Mouse (Mus musculus): ENCODE results near the gene Tcl1.
"Not testable (repeated sequence)": the region's sequence is repeated elsewhere in the genome, so short reads cannot be mapped to it uniquely, and the experiment has no call there.

Gene Tcl1

GRCm38 (mm10) chr12:105222601-105223319 lies at the start of gene Tcl1:
Gene Tcl1 (minus strand): TSS chr12:105222793.
- no peak for DNase-seq

DNA sequence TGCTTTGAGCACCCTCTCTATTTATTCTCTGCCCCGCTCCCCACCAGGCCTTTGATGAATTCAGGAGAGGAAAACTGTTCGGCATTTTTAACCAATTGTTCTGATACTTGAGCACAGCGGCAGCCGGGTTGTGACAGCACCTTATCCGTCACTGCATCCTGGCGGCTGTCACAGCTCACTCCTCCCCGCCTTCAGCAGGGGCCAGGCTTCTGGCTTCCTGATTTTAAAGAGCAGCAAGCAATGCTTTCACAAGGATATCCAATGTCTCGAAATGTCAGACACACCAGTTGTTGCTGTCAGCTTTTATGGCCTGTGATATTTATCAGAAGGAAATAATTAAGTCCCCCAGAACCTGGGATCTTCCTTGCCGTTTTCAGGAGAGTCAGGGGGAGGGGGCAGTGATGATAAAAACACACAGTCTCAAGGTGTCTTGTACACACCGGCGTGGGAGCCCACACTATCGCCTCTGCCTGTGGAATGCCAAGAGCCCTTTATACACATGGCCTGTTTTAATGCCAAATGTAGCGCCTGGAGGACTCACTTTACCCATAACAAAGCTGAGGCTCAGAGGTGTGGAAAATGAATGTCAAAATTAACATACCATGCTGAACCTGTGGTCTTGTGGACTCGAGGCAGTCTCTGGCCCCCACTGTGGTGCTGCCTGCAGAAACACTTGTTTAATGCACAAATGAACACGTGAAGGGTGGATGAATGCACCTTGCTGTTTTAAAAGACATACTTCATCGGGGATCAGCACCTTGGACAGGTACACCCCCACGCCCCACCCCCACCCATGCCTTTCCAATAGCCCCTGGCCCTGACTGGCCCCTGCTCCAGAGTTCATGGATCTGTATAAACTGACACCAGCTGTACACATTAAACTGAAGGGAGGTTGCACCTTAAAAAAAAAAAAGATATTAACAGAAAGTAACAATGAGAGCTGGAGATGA lies 48.7 kb upstream of the Tcl1 start:
- no peak for DNase-seq

- no peak for DNase-seq
Observed at GRCm38 (mm10) chr12:105267076-105267475, 44.5 kb upstream of the Tcl1 start.

GRCm38 (mm10) chr12:105266096-105266495 lies 43.5 kb upstream of the Tcl1 start:
- DNase-seq: no peak

DNA sequence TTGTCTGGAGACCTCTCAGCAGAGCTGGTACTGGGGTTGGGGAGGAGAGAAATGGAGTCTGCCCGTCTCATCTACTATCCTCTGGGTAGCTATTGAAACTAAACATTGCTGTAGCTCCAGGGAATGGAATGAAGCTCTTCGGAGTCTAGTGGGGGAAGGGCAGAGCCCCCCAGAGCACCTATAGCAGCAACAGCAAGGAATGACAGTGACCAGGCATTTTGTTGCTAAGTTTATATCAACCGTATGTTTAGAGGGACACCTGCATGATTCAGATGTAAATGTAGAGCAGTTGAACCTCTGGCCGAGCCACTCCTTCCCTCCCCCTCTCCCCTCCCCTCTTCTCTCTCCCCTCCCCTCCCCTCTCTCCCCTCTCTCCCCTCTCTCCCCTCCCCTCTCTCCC lies 36.6 kb upstream of the Tcl1 start:
- no peak for DNase-seq

DNA sequence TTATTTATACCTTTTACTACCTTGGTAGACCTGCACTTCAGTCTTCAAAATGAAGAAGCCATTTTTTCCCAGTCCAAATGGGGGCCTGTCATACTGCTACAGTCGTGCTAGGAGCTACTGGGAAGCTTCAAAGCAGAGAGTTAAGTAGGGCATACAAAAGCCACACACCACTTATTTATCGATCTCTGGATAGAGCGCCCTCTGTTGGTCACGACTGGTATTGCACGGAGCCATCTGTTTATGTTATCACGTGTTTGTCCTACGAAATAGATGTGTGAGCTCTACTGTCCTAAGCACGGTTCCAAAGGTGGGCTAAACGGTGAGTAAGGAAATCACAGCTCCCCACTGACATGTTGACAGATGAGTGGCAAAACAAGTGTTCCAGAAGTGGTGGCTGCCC lies 36.2 kb upstream of the Tcl1 start:
- DNase-seq: no peak

DNA sequence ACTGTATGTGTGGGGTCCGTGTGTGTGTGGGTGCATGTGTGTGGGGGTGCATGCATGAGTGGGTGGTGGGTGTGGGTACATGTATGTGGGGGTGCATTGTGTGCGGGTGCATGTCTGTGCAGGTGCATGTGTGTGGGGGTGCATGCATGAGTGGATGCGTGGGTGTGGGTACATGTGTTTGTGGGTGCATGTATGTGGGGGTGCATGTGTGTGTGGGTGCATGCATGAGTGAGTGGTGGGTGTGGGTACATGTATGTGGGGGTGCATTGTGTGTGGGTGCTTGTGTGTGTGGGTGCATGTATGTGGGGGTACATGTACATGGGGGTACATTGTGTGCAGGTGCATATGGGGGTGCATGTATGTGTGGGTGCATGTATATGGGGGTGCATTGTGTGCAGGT lies 31.2 kb upstream of the Tcl1 start:
- no peak for DNase-seq

- peak; percentile 42 for DNase-seq
Observed at GRCm38 (mm10) chr12:105248763-105249233, 26.2 kb upstream of the Tcl1 start.

DNA sequence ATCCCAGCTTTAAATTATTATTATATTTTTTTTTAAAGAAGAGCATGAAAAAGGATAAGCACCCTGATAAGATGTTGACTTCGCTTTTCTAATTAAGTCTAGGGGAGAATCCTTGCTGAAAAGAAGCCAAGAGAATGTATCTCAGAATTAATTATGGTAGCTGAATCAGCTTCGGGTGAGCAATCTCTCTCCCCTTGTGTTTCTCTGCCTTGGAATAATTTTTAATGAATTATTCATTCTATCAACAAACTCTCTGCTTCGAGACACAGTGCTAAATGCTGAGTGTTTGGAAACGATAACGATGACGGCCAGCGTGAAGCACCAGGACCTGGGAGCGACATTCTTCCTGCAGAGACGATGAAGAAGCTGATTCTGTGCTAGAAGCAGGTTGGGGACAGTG lies 16.5 kb upstream of the Tcl1 start:
- DNase-seq: no peak

DNA sequence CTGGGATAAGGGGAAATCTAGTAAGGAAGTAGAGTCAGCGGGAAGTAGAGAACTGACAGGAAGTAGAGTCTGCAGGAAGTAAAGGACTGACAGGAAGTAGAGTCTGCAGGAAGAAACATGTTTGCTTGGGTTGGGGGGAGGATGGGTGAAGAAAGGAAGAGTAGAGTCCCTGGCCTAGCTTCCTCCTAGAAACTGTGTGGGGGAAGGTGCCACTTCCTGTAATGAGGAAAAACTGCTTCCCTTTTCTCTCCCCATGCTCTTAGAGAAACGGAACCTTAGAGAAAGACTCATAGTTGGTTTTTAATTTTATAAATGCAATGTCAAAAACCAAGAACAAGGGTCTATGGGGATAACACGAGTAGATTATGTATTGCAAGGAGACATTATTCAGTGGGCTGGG lies 12.5 kb upstream of the Tcl1 start:
- no peak for DNase-seq

GRCm38 (mm10) chr12:105234362-105234761 lies 11.8 kb upstream of the Tcl1 start:
- no peak for DNase-seq

GRCm38 (mm10) chr12:105224621-105225320 lies 2.2 kb upstream of the Tcl1 start:
- no peak for DNase-seq

DNA sequence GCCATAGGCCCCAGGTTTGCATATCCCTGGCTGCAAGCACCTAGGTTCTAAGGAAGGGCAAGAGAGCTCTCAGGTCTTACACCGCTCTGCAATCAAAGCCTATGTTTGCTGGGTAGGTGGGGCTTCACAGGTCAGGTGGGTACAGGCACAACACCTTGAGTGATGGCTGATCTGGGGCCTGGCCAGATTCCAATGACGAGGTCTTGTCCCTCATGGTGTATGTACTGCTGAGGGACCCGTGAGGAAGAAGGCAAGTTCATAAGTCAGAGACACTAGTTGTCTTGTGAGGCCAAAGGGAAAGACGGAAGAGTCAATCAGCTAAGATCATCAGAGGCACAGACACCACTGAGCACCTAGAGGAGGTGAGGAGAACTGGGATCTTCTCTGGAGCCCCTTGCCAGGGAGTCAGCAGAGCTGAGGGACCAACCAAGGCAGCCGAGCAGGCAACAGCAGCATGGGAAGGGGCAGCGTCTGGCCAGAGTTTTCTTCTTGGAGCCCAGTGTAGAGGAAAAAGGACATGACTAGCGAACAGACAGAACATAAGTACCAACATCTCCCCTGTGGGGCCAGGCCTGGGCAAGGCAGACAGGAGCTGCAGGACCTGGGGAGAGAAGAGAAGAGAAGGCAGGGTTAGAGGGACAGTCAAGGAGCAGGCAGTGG lies 5.4 kb downstream of the Tcl1 start:
- no peak for DNase-seq

GRCm38 (mm10) chr12:105209231-105209630 lies 13.4 kb downstream of the Tcl1 start:
- no peak for DNase-seq

GRCm38 (mm10) chr12:105208441-105208840 lies 14.2 kb downstream of the Tcl1 start:
- DNase-seq: no peak

DNA sequence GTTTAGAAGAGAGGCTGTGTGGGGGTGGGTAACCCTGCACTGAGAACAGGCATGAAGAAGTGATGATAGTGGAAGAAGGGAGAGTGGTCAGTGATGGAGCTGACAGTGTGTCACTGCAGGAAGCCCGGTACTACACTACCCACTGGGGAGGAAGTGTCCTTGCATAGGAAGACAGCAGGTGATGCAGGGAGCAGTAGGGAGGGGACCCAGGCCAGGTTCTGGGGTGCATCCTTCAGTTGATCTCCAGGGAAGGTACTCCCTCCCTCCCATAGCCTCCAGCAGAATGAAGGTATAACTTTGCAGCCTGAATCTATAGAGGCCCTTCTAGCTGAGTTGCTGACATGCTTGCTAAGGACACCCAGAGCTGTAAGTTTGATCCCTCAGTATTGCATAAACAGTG lies 15.5 kb downstream of the Tcl1 start:
- DNase-seq: no peak

GRCm38 (mm10) chr12:105201657-105202056 lies 20.9 kb downstream of the Tcl1 start, which contains the start of gene Tcl1b4:
Gene Tcl1b4 (plus strand): TSS chr12:105201957.
- not testable (repeated sequence) for DNase-seq

DNA sequence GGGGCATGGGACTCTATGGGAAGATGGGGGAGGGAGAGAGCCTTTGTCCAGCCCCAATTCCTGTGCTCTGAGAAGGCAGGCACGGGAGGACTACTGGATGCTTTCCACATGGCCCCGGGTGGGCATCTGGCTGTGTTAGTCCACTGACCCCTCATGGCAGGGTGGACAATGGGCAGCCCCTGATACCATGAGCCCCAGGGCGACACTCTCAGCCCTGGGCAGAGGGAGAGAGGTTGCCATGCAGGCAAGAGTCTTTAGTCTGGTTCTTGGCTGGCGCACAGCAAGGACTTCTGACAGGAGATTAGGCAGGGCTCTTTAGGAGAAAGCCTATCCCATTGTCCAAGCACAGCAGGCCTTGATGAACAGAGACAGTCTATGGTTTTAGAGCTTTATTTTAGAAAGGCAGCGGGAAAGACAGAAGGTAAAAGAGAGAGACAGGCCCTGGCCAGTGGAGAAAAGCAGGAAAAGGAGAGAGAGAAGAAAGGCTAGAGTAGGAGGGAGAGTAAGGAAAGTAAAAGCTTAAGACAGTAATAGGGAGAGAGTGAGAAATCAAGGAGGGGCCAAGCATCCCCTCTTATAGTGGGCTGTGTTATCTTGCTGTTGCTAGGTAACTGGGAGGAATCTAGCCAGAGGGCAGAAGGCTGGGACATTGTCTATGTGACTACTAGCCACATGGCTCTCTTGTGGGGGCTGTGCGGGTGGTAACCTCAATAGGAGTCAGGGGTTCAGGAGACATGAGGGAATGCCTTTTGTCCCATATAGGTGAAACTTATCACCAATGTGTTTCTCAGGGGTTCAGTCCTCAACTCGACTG lies 22.7 kb downstream of the Tcl1 start:
- DNase-seq: not testable (repeated sequence)

GRCm38 (mm10) chr12:105190743-105191142 lies 31.9 kb downstream of the Tcl1 start, which contains the start of gene Tcl1b3:
Gene Tcl1b3 (plus strand): TSS chr12:105191043.
- not testable (repeated sequence) for DNase-seq

GRCm38 (mm10) chr12:105188980-105189379 lies 33.6 kb downstream of the Tcl1 start:
- peak; percentile 6 for DNase-seq

DNA sequence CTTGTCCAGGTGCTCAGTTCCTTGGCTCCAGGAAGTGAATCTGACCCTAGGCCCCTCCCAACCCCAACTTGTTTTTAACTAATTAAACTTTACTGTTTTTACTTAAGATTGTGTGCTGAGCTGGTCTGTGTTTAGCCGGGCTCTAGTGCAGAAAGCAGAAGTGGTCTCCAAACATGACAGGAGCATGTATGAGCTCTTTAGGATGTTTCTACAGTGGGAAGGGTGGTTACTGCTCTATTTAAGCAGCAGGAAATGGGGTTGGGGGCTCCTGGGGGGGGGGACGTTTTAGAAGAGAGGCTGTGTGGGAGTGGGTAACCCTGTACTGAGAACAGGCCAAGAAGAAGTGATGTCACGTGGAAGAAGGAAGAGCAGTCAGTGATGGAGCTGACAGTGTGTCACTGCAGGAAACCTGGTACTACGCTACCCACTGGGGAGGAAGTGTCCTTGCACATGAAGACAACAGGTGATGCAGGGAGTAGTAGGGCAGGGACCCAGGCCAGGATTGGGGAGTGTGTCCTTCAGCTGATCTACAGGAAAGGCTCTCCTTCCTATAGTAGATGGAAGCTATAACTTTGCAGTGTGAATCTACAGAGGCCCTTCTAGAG lies 41.5 kb downstream of the Tcl1 start:
- DNase-seq: not testable (repeated sequence)
